Mouse (Mus musculus): ENCODE measurements around the gene Fxr2.

- TF ChIP-seq POLR2A (IDR thresholded peaks at IDR 0.05; ENCODE audit: extremely low read depth, insufficient read depth, low read length) (peak; percentile 21; the same call in 1 of the 2 replicates), CTCF (IDR thresholded peaks at IDR 0.05; ENCODE audit: extremely low read depth, insufficient read depth, low read length) (no peak)
These were observed 33.3 kb downstream of the Fxr2 start, which contains the start of gene Cd68 for GRCm38 (mm10) chr11:69665961-69666664.

Data from cortical plate, adult 2 months (tissue).